Mouse (Mus musculus): ENCODE results near the gene Ak1. TPM values are rescaled to one million over a fixed set of nuclear protein-coding genes. Genes with fewer than 3 reads are reported as not detected.

The Ak1 gene
- 302 and 318 TPM in 2 replicates for polyA plus RNA-seq (2015; fragmentation: Nextera tagmentation; extraction: Ambion mirVana)

DNA sequence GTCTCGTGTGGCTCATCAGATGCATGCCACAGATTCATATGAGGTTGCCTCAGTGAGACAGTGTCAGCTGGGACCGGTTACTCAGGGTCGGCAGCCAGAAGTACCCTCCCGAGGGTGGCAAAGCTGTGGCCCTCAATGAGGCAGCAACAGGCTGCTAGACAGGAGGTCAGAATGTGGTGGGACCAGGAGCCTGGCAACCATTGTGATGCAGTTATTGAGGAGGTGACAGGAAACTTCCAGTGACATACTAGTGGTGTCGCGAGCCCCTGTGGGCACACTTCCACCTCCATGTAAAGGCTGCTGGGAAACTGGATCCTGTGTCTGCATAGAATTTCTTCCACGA, at the start of gene Ak1:
Gene Ak1 (plus strand): TSS at position 242 of the 343 bp plus-strand sequence.
- Histone ChIP-seq H3K9me3 (no peaks in the 10 kb centered on the region), H3K9ac (peak within 1 kb of the TSS; percentile 76), H3K36me3 (peaks cover 29% of the 10 kb centered on the region), H3K27me3 (replicated peaks) (no peaks in the 10 kb centered on the region), H3K4me3 (peak within 1 kb of the TSS; percentile 14; the same call in 1 of the 2 replicates), H3K27ac (replicated peaks) (peak within 1 kb of the TSS; percentile 99), H3K4me2 (peak within 1 kb of the TSS; percentile 57), H3K4me1 (peaks cover 73% of the 10 kb centered on the region)
- no peak for ATAC-seq (ENCODE audit: extremely low read depth, insufficient number of reproducible peaks, low FRiP score, low TSS enrichment)
- WGBS: 8% methylated on average over 7 of the region's 7 CpGs

DNA sequence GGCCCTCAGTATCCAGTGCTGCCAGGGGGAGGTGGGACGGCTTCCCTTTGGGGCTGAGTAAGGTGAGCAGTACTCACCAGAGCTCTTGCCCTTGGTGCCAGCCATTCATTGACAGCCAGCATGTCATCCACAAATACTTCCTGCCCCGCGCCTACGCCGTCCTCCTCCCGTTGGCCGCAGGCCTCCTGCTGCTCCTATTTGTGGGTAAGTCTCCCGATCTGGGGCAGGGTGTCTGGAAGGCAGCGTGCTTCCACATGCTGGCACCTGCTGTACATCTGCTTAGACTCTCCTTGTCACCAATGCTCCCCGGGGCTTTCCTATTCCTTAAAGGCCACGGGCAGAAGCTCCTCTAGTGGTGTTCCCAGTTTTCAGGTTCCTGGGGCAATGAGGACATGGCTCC, 49.4 kb upstream of the Ak1 start:
- Histone ChIP-seq H3K4me3 (no peak overlapping the region), H3K4me2 (no peak overlapping the region)

DNA sequence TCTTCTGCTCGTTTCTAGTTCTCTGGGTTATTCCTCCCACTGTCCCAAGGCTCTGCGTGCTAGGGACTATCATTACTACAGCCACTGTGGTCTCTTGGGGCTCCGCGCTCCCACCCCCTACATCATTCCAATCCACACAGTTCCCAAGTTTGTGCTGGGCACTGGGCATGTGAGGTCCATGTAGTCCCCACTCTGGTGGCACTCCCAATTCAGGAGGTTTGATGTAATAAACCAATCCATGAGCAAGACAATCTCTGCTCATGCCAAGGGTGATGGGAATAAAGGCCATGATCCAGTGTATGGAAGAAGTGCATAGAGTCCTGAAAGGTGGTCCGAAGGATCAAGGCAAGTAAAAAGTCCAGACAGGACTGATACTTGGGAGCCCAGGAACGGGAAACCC, 47.1 kb upstream of the Ak1 start, which contains the start of gene Pip5kl1:
Gene Pip5kl1 (plus strand): TSS at position 301 of the 400 bp plus-strand sequence.
- Histone ChIP-seq H3K27me3 (replicated peaks) (peaks cover 45% of the 10 kb centered on the region), H3K9ac (peak within 1 kb of the TSS; percentile 66), H3K9me3 (no peaks in the 10 kb centered on the region), H3K4me3 (peak within 1 kb of the TSS; percentile 44), H3K27ac (replicated peaks) (no peak within 1 kb of the TSS), H3K36me3 (peaks cover 16% of the 10 kb centered on the region), H3K4me1 (peaks cover 29% of the 10 kb centered on the region), H3K4me2 (peak within 1 kb of the TSS; percentile 72)
- 70% methylated on average over 6 of the region's 6 CpGs for WGBS
- no peak for ATAC-seq (ENCODE audit: extremely low read depth, insufficient number of reproducible peaks, low FRiP score, low TSS enrichment)

More for the DNA sequence above, 49.4 kb upstream of the Ak1 start:
- peaks cover 27% of the 10 kb centered on the region for H3K4me1 ChIP-seq
- no peak overlapping the region for H3K27ac ChIP-seq (replicated peaks)
- no peak for ATAC-seq (ENCODE audit: extremely low read depth, insufficient number of reproducible peaks, low FRiP score, low TSS enrichment)
- no peaks in the 10 kb centered on the region for H3K9me3 ChIP-seq
- 86% methylated on average over 11 of the region's 11 CpGs for WGBS
- peaks cover 22% of the 10 kb centered on the region for H3K27me3 ChIP-seq (replicated peaks)
- peaks cover 30% of the 10 kb centered on the region for H3K36me3 ChIP-seq
- H3K9ac ChIP-seq: no peak overlapping the region

DNA sequence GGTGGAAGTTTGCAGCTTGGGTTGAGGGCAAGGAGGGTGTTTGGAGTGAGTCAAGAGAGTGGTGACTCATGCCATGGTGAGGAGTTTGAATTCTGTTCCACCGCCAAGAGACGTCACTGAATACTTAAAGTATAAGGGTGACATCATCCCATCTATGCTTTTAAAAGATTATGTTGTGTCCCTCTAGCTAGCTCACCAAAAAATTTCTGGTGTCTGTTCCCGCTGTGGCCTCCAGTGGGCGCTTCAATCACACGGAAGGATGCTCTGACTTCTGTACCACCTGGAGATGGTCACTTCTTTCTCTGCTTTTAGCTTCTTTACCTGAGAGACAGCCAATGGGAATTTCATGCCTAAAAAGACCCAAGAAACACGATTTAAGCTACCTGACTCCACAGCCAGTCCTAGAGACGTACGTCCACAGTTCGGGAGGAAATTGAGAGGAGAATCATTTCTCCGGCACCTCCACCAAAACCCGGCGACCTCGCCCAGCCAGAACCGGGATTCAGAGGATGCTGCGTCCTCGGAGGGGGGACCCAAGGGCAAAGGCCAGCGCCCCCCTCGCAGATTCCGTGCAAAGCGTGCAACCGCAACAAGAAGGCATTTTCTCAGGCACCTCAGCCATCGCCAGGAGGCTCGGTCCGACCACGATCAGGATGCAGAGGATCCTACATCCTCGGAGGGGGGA, 46.5 kb upstream of the Ak1 start:
- H3K9me3 ChIP-seq: no peaks in the 10 kb centered on the region
- H3K9ac ChIP-seq: peak overlapping the region; percentile 66
- H3K36me3 ChIP-seq: peaks cover 16% of the 10 kb centered on the region
- 3% methylated on average over 26 of the region's 26 CpGs for WGBS
- ATAC-seq (ENCODE audit: extremely low read depth, insufficient number of reproducible peaks, low FRiP score, low TSS enrichment): no peak
- no peak overlapping the region for H3K27ac ChIP-seq (replicated peaks)
- H3K4me2 ChIP-seq: peak overlapping the region; percentile 72
- peaks cover 29% of the 10 kb centered on the region for H3K4me1 ChIP-seq
- peak overlapping the region; percentile 44 for H3K4me3 ChIP-seq
- peaks cover 50% of the 10 kb centered on the region for H3K27me3 ChIP-seq (replicated peaks)

DNA sequence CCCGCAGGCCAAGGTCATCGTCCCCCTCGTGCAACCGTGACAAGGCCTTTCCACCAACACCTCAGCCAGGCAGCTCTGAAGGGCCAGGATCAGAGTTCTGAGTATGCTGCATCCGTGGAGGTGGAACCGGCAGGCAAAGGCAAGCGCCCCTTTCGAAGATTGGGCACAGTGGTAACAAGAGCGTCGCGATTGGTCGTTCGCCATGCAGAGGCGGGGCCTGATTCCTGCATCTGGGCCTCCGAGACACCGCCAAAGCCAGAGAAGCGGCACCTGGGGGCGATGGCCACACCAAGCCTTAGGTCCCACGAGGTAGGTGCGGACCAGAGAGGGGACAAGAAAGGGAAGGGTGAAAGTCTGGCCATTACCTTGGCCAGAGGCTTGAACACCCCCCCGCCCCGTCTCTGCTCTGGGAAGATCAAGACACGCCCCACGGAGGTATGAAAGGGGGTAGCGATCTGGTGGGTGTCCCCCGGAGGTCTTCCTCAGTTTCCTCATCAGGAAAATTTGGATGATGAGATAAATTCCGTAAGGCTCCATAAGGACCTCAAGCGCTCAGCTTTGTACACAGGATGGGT, 45.9 kb upstream of the Ak1 start, which contains the start of gene 9430097D07Rik:
Gene 9430097D07Rik (minus strand): TSS at position 99 of the 575 bp plus-strand sequence.
- Histone ChIP-seq H3K36me3 (peaks cover 16% of the 10 kb centered on the region), H3K9ac (peak within 1 kb of the TSS; percentile 66), H3K27me3 (replicated peaks) (peaks cover 57% of the 10 kb centered on the region), H3K4me2 (peak within 1 kb of the TSS; percentile 72), H3K9me3 (no peaks in the 10 kb centered on the region), H3K27ac (replicated peaks) (no peak within 1 kb of the TSS), H3K4me3 (peak within 1 kb of the TSS; percentile 44), H3K4me1 (peaks cover 26% of the 10 kb centered on the region)
- WGBS: 8% methylated on average over 28 of the region's 28 CpGs
- ATAC-seq (ENCODE audit: extremely low read depth, insufficient number of reproducible peaks, low FRiP score, low TSS enrichment): no peak

DNA sequence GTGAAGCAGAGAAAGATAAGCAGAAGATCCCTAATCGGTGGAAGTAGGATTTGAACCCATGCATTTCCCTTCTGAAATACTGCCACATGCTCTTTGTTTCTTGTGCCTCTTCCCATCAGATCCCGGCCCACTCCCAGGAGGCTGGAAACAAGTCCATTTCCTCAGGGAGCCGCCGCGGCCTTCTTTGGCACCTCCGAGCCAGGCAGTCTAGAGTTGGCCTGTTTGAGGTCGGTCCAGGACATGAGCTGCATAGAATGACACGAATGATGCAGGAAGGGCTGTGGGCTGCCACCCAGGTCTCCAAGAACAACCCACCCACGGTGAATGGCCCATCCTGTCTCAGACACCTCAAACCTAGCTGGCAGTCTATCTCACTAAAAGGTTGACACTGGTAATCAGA, 45.0 kb upstream of the Ak1 start:
- no peak for ATAC-seq (ENCODE audit: extremely low read depth, insufficient number of reproducible peaks, low FRiP score, low TSS enrichment)
- Histone ChIP-seq H3K4me3 (no peak overlapping the region), H3K27me3 (replicated peaks) (peaks cover 64% of the 10 kb centered on the region), H3K36me3 (peaks cover 16% of the 10 kb centered on the region), H3K4me2 (no peak overlapping the region), H3K9me3 (no peaks in the 10 kb centered on the region), H3K4me1 (peaks cover 21% of the 10 kb centered on the region), H3K9ac (no peak overlapping the region), H3K27ac (replicated peaks) (no peak overlapping the region)
- WGBS: 83% methylated on average over 9 of the region's 9 CpGs

DNA sequence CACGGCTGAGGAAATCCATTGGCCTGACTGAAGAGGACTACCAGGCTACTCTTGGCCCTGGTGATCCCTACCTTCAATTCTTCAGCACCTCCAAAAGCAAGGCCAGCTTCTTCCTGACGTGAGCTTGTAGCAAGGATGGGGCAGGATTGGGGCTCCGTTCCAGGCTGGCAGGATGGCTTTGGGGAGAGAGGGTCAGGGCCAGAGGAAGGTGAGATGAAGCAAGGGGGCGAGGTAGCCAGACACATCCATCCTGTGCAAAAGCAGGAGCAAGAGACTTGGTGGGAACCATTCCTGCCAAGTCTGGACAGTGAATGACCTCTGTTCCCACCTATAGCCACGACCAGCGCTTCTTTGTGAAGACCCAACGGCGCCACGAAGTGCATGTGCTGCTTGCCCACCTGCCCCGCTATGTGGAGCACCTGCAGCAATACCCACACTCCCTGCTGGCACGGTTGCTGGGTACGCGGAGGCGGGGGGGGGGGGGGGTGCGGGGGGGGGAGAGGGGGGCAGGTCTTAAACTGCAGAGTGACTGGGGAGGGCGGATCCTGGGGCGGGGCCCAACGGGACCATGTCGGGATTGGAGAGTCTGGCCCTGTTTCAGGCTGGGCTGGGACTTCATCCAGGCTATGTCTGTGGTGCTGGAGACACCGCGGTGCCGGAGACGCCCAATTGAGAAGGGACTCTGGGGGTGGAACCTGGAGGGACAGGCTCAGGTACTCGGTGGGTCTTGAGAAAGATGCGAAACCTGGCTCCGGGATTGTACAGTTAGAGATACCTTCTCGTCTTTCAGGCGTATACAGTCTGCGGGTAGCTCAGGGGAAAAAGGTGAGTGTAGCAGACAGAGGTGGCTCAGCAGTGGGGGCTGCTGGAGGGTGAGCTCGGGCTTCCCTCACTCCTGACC, 43.2 kb upstream of the Ak1 start:
- H3K27me3 ChIP-seq (replicated peaks): peaks cover 72% of the 10 kb centered on the region
- no peak overlapping the region for H3K4me2 ChIP-seq
- H3K27ac ChIP-seq (replicated peaks): no peak overlapping the region
- no peaks in the 10 kb centered on the region for H3K9me3 ChIP-seq
- no peak overlapping the region for H3K4me3 ChIP-seq
- WGBS: 36% methylated on average over 26 of the region's 30 CpGs
- no peak for ATAC-seq (ENCODE audit: extremely low read depth, insufficient number of reproducible peaks, low FRiP score, low TSS enrichment)
- 0 out of 2 replicates have a peak overlapping the region, but pooled peaks have one; percentile 40 for H3K9ac ChIP-seq
- H3K36me3 ChIP-seq: peaks cover 2% of the 10 kb centered on the region
- peaks cover 19% of the 10 kb centered on the region for H3K4me1 ChIP-seq

DNA sequence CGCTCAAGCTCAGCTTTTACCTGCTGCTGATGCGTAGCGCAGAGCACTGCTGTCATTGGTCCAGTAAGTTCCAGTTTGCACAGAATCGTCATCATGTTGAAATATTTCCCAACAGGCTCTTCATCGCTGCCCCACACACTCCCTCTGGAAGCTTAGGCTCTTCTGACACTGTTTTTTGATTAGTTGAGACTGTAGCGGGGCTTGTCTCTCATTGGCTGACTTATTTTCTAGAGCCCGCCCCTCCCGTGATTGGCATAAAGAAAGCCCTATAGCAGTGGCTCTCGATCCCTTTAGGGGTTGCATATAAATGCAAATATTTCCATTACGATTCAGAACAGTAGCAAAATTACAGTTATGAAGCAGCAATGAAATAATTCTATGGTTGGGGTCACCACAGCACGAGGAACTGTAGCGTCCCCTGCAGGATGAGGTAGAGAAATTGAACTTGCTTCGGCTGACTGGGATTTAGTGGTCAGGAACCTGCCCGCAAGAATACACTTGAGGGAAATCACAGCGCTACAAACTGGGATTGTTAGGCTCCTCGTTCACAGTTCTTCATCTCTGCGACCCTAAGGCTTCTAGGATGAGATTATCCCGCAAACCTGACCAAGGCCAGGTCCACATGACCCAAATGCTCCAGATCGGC, 40.0 kb upstream of the Ak1 start:
- Histone ChIP-seq H3K4me2 (peak overlapping the region; percentile 47), H3K4me3 (peak overlapping the region; percentile 36), H3K27ac (replicated peaks) (no peak overlapping the region), H3K9ac (peak overlapping the region; percentile 20; the same call in 1 of the 2 replicates), H3K27me3 (replicated peaks) (peaks cover 56% of the 10 kb centered on the region), H3K4me1 (peaks cover 14% of the 10 kb centered on the region), H3K9me3 (no peaks in the 10 kb centered on the region), H3K36me3 (no peaks in the 10 kb centered on the region)
- no peak for ATAC-seq (ENCODE audit: extremely low read depth, insufficient number of reproducible peaks, low FRiP score, low TSS enrichment)
- 38% methylated on average over 19 of the region's 19 CpGs for WGBS

DNA sequence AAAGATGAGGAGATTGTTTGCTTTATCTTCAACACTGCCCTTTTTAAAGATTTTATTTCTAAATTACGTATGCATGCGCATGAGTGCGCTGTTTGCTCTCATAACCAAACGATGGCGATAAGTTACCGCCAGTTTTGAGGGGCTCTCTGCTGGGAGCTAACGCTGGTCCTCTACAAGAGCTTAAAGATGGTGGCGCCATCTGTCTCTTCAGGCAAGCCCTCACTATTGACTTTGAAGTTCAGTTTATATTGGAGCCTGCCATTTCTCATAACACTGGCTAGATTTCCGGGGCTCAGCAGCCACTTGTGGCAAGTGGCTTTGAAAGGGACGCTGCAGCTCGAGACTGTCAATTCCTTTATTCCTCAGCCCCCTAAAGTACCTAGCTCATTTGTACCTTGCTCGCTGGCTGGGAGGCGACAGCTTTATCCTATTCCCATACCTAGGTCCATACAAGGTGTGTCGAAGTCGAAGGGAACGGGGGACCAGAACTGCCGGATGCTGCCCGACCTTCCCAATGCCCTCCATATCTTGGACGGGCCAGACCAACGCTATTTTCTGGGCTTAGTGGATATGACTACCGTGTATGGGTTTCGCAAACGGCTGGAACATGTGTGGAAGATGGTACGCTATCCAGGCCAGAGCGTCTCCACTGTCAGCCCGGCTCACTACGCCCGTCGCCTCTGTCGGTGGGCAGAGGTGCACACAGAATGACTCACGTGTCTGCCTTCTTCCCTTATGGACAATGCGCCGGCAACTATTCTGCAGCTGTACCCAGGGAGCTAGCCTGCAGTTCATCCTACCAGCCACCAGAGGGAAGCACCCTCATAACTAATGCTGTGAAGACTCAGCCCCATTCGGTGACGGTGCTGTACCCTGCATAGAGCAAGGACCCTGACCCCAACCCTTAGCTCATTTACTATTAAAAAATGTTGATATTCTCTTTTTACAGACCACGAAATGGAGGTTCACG, 38.4 kb upstream of the Ak1 start:
- Histone ChIP-seq H3K27me3 (replicated peaks) (peaks cover 41% of the 10 kb centered on the region), H3K9me3 (no peaks in the 10 kb centered on the region), H3K27ac (replicated peaks) (no peak overlapping the region), H3K4me2 (peak overlapping the region; percentile 66), H3K9ac (peak overlapping the region; percentile 61), H3K4me1 (peaks cover 24% of the 10 kb centered on the region), H3K4me3 (peak overlapping the region; percentile 39), H3K36me3 (no peaks in the 10 kb centered on the region)
- ATAC-seq (ENCODE audit: extremely low read depth, insufficient number of reproducible peaks, low FRiP score, low TSS enrichment): peak; percentile 39; the same call in 1 of the 2 replicates
- WGBS: 10% methylated on average over 37 of the region's 37 CpGs

DNA sequence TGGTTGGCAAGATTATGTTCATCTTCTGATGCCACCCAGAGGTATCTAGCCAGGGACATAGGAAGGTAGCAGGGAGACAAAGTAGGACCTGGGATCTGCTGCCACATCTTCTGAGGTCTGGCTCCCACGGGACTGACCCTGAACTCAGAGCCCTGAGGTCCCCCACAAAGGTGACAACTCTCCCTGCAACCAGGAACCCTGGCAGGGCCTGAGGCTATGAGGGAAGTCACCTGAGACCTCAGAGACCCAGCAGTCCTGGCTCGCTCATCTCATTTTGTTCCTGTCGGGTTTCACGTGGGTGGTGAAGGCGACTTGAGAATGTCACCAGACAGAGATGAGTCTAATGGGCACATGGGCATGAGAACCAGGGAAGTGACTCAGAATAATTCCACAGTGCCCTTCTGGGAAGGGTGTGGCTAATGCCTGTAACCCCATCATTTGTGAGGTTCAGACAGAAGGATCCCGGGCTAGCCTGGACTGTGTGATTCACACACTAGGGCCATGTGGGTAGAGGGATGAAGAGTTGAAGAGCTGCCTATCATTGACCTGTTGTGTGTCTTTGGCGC, 36.3 kb upstream of the Ak1 start:
- no peak overlapping the region for H3K9ac ChIP-seq
- H3K4me3 ChIP-seq: no peak overlapping the region
- H3K27ac ChIP-seq (replicated peaks): no peak overlapping the region
- H3K36me3 ChIP-seq: peaks cover 8% of the 10 kb centered on the region
- peaks cover 20% of the 10 kb centered on the region for H3K27me3 ChIP-seq (replicated peaks)
- no peaks in the 10 kb centered on the region for H3K9me3 ChIP-seq
- ATAC-seq (ENCODE audit: extremely low read depth, insufficient number of reproducible peaks, low FRiP score, low TSS enrichment): no peak
- H3K4me1 ChIP-seq: peaks cover 43% of the 10 kb centered on the region
- WGBS: 80% methylated on average over 7 of the region's 7 CpGs
- no peak overlapping the region for H3K4me2 ChIP-seq

All from heart, embryonic 13.5 days (tissue).